Mouse (Mus musculus): ENCODE data around the gene Adamtsl1.

The Adamtsl1 gene

GRCm38 (mm10) chr4:85513792-85514191 lies at the start of gene Adamtsl1:
Gene Adamtsl1 (plus strand): TSS chr4:85514172.
- DNase-seq (ENCODE audit: low read depth, low spot score) = no peak

GRCm38 (mm10) chr4:85483586-85483985 lies 30.4 kb upstream of the Adamtsl1 start:
- DNase-seq (ENCODE audit: low read depth, low spot score) = no peak

- no peak for DNase-seq (ENCODE audit: low read depth, low spot score)
Observed at GRCm38 (mm10) chr4:85486316-85486946, 27.5 kb upstream of the Adamtsl1 start.

- DNase-seq (ENCODE audit: low read depth, low spot score) = no peak
Observed at GRCm38 (mm10) chr4:85505718-85506117, 8.3 kb upstream of the Adamtsl1 start.

GRCm38 (mm10) chr4:85506976-85507375 lies 7.0 kb upstream of the Adamtsl1 start:
- no peak for DNase-seq (ENCODE audit: low read depth, low spot score)

- DNase-seq (ENCODE audit: low read depth, low spot score) = no peak
Observed at GRCm38 (mm10) chr4:85507491-85507890, 6.5 kb upstream of the Adamtsl1 start.

- no peak for DNase-seq (ENCODE audit: low read depth, low spot score)
Observed at GRCm38 (mm10) chr4:85513288-85513687, 684 bp upstream of the Adamtsl1 start.

- DNase-seq (ENCODE audit: low read depth, low spot score) = no peak
Observed at GRCm38 (mm10) chr4:85514205-85514681, 271 bp downstream of the Adamtsl1 start.

- no peak for DNase-seq (ENCODE audit: low read depth, low spot score)
Observed at GRCm38 (mm10) chr4:85526966-85527566, 13.1 kb downstream of the Adamtsl1 start.

- no peak for DNase-seq (ENCODE audit: low read depth, low spot score)
Observed at GRCm38 (mm10) chr4:85529852-85530251, 15.9 kb downstream of the Adamtsl1 start.

- no peak for DNase-seq (ENCODE audit: low read depth, low spot score)
Observed at GRCm38 (mm10) chr4:85539677-85540076, 25.7 kb downstream of the Adamtsl1 start.

GRCm38 (mm10) chr4:85543221-85543620 lies 29.2 kb downstream of the Adamtsl1 start:
- DNase-seq (ENCODE audit: low read depth, low spot score) = no peak

- DNase-seq (ENCODE audit: low read depth, low spot score) = no peak
Observed at GRCm38 (mm10) chr4:85554696-85555095, 40.7 kb downstream of the Adamtsl1 start.

- no peak for DNase-seq (ENCODE audit: low read depth, low spot score)
Observed at GRCm38 (mm10) chr4:85559753-85560152, 45.8 kb downstream of the Adamtsl1 start.

- DNase-seq (ENCODE audit: low read depth, low spot score) = no peak
Observed at GRCm38 (mm10) chr4:85585426-85585825, 71.5 kb downstream of the Adamtsl1 start.

- DNase-seq (ENCODE audit: low read depth, low spot score) = no peak
Observed at GRCm38 (mm10) chr4:85588928-85589327, 75.0 kb downstream of the Adamtsl1 start.

- no peak for DNase-seq (ENCODE audit: low read depth, low spot score)
Observed at GRCm38 (mm10) chr4:85591037-85591436, 77.1 kb downstream of the Adamtsl1 start.

- no peak for DNase-seq (ENCODE audit: low read depth, low spot score)
Observed at GRCm38 (mm10) chr4:85594159-85594558, 80.2 kb downstream of the Adamtsl1 start.

GRCm38 (mm10) chr4:85613331-85613730 lies 99.4 kb downstream of the Adamtsl1 start:
- DNase-seq (ENCODE audit: low read depth, low spot score) = no peak

- no peak for DNase-seq (ENCODE audit: low read depth, low spot score)
Observed at GRCm38 (mm10) chr4:85618746-85619145, 104.8 kb downstream of the Adamtsl1 start.

GRCm38 (mm10) chr4:85619261-85619660 lies 105.3 kb downstream of the Adamtsl1 start:
- DNase-seq (ENCODE audit: low read depth, low spot score) = no peak

- no peak for DNase-seq (ENCODE audit: low read depth, low spot score)
Observed at GRCm38 (mm10) chr4:85629381-85629780, 115.4 kb downstream of the Adamtsl1 start.

GRCm38 (mm10) chr4:85669271-85669670 lies 155.3 kb downstream of the Adamtsl1 start:
- no peak for DNase-seq (ENCODE audit: low read depth, low spot score)
